Mouse (Mus musculus): ENCODE measurements around the gene P2ry10.
"Not testable (repeated sequence)": the region's sequence is repeated elsewhere in the genome, so short reads cannot be mapped to it uniquely, and the experiment has no call there.

P2ry10 gene

GRCm38 (mm10) chrX:107088177-107088576 lies at the start of gene P2ry10:
Gene P2ry10, plus strand, starts transcription at chrX:107088492.
- DNase-seq: no peak

- no peak for DNase-seq
Observed at GRCm38 (mm10) chrX:107039146-107039545, 49.1 kb upstream of the P2ry10 start.

- no peak for DNase-seq
Observed at GRCm38 (mm10) chrX:107039635-107040034, 48.7 kb upstream of the P2ry10 start.

- no peak for DNase-seq
Observed at GRCm38 (mm10) chrX:107042367-107042766, 45.9 kb upstream of the P2ry10 start.

- not testable (repeated sequence) for DNase-seq
Observed at GRCm38 (mm10) chrX:107083407-107083806, 4.9 kb upstream of the P2ry10 start.

GRCm38 (mm10) chrX:107084320-107084719 lies 4.0 kb upstream of the P2ry10 start:
- DNase-seq: no peak

GRCm38 (mm10) chrX:107089131-107089530 lies 839 bp downstream of the P2ry10 start:
- no peak for DNase-seq

GRCm38 (mm10) chrX:107089930-107090329 lies 1.6 kb downstream of the P2ry10 start:
- DNase-seq: no peak

GRCm38 (mm10) chrX:107095633-107096032 lies 7.3 kb downstream of the P2ry10 start:
- DNase-seq: no peak

GRCm38 (mm10) chrX:107116333-107116732 lies 28.0 kb downstream of the P2ry10 start:
- DNase-seq: no peak

GRCm38 (mm10) chrX:107116987-107117386 lies 28.7 kb downstream of the P2ry10 start:
- DNase-seq: no peak

GRCm38 (mm10) chrX:107143184-107143583 lies 54.9 kb downstream of the P2ry10 start:
- no peak for DNase-seq

- no peak for DNase-seq
Observed at GRCm38 (mm10) chrX:107143930-107144329, 55.6 kb downstream of the P2ry10 start.

- no peak for DNase-seq
Observed at GRCm38 (mm10) chrX:107148681-107149080, 60.4 kb downstream of the P2ry10 start, which contains the start of gene P2ry10b. Gene P2ry10b, plus strand, starts transcription at chrX:107148927.

- DNase-seq: no peak
Observed at GRCm38 (mm10) chrX:107149391-107149993, 61.2 kb downstream of the P2ry10 start.

GRCm38 (mm10) chrX:107150027-107150426 lies 61.7 kb downstream of the P2ry10 start:
- no peak for DNase-seq

- DNase-seq: no peak
Observed at GRCm38 (mm10) chrX:107150752-107151515, 62.6 kb downstream of the P2ry10 start.

All from layer of hippocampus, adult 9-11 months (tissue).